Mouse (Mus musculus): ENCODE measurements around the gene Stk39.

Gene Stk39

DNA sequence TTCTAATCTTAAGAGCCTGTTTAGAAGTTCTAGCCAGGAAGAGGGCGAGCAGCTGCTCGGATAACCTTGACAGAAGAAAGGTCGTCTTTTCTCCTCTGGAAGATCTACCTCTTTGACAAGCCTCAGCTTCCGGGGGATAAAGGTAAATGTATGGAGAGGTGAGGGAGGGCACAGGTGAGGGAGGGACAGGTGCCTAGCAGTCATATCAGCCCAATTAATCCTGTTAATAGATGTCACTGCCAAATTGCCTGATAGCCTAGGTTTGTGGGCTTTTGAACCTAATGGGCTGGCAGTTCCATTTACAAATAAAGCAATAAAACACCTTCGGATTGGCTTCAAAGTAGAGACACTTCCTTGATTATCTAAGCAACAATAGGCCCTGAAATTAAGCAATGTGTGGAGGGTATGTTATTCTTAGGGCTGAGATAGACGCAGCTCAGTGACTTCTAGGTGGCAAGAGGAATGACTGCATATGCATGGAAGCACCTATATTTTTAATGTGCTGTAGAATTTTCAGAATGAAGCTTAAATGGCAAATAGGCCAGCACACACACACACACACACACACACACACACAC lies 14.5 kb downstream of the Stk39 start:
- no peak for DNase-seq

DNA sequence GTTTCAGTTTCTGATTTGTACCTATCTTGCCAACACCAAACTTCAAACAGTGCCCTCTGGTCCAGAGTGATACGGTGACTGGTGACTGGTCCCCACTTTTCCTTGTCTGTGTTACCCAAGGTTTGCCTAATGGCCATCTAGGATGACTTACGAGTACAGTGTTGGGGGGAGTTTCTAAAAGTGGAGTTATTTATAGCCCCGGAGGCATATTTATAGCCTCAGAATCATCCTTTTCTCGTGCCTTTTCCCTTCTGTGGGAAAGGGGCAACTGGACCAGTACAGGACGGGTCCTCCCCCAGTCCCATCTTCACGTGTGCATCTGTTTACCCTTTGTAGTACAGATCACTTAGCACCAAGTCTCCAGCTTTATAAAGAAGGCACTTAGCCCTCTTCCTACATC lies 15.2 kb downstream of the Stk39 start:
- no peak for DNase-seq

DNA sequence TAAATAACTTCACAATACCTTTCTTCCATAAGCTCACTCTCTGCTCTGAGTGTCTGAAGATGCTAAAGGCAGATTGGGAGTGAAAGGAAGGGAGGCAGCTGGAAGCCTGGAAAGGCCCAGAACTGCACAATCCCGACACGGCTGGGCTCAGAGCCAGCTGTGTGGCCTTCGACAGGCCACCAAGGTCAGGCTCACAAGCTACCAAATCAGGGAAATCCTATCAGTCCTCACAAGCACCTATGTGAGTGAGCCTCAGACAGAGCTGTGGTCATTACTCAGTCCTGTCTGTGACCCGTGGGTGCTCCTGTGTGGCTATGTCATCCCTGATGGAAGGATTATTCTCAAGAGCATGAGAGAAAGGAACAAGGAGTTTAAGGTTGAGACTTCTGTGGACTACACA lies 19.7 kb downstream of the Stk39 start:
- no peak for DNase-seq

DNA sequence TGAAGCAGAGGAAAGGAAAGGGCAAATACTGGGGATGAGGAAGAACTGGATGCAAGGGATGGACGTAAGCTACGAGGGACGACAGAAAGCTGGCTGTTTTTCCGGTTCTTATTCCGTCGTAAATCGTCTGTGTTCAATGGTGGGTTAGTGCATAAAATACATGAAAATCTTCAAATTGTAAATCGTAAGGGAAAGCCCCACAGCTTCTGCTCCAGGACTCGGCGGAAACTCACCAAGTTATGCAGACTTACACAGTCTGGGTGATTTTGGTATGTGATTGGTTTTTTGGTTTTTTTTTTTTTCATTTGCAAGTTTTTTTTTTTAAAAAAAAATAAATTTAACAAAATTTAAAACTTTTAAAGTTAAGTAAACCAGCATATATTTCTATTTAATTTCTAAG lies 24.0 kb downstream of the Stk39 start:
- no peak for DNase-seq

GRCm38 (mm10) chr2:68443141-68443540 lies 28.9 kb downstream of the Stk39 start:
- no peak for DNase-seq

GRCm38 (mm10) chr2:68442113-68442717 lies 29.9 kb downstream of the Stk39 start:
- peak; percentile 52 for DNase-seq

DNA sequence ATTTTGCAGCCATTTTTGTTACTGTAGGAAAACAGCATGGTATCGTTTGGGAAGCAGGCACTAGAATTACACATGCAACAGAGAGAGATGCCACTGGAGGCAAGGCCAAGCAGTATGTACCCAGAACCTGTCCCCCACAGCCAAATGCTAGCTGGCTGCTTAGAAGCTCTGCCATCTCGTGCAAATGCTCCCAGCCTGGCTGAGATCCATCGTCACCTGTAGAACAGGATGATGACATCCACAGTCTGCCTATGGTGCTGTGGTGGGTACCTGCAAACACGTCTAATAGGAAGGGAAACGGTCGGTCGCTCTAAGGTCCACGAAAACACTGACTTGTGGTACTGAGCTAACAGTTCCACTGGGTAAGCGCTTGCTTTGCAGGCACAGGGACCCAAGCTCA lies 32.5 kb downstream of the Stk39 start:
- DNase-seq: no peak

DNA sequence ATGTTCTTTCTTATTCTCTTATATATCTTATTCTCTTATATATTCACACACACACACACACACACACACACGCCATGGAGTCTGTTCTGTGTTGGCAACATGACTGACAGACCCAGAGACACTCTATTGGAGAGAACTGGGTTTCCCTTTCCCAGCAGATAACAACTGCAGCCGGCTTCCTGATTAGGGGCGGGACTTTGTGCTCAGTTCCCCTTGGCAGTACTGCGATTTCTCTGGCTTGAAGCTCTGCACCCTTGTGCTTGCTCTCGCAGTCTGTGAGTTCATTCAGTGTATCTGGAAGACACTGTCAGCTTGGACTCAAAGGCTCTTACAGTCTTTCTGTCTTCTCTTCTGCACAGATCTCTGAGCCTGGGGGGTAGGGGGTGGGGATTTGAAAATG lies 34.1 kb downstream of the Stk39 start:
- no peak for DNase-seq

GRCm38 (mm10) chr2:68437216-68437615 lies 34.9 kb downstream of the Stk39 start:
- no peak for DNase-seq

GRCm38 (mm10) chr2:68436305-68436704 lies 35.8 kb downstream of the Stk39 start:
- no peak for DNase-seq

DNA sequence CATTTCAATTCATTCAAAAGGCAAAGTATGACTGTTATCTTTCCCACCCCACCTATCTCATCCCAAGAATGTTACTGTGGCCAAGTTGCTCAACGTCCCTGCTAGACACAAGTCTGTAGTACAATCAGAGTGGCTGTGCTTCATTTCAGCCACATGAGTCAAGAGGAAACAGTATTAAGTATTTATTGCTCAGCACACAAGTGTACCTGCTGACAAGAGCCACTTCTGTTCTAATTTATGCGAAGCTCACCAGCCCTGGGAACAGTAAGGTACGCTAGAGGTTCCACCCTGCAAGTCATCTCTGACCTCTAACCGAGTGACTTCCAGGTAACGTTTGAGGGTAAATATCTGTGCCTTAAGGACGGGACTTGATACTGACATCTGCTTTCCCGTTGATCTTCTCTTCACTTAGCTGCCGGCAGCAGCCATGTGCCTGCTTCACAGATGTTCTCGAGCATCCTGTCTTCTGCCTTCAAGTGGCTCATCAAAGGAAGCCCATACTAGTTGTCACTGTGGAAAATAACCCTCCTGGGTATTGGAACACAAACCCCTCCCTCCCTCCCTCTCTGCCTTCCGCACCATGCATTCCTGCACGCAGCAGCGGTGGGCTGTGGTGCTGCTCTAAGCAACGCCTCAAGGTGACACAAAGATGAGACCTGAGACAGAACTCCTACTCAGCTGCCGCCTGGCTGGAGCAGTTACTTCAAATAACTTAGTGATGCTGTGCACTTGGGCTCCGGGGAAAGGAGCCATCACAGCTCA lies 36.4 kb downstream of the Stk39 start:
- peak; percentile 41 for DNase-seq

- DNase-seq: no peak
Observed at GRCm38 (mm10) chr2:68434997-68435396, 37.1 kb downstream of the Stk39 start.

DNA sequence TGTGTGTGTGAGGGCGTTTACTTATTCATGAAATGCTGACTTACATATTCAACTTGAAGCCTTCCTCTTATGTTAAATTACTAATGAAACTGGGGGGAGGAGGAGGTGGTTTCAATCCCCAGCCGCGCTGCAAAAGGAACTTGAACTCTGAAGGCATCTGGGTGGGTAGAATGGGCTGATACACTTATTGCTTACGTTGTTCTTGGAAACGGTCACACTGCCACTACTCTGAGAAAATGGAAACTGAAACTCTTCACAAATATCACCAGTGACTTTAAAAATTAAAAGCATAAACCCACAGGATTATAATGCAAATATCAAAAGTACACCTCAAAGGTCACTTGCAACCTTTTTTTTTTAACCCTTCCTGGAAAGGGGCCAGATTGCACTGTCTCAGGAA lies 37.5 kb downstream of the Stk39 start:
- no peak for DNase-seq

- DNase-seq: no peak
Observed at GRCm38 (mm10) chr2:68433736-68434312, 38.2 kb downstream of the Stk39 start.

- no peak for DNase-seq
Observed at GRCm38 (mm10) chr2:68432834-68433233, 39.2 kb downstream of the Stk39 start.

GRCm38 (mm10) chr2:68431024-68431962 lies 40.8 kb downstream of the Stk39 start:
- DNase-seq: no peak

GRCm38 (mm10) chr2:68430493-68430892 lies 41.6 kb downstream of the Stk39 start:
- no peak for DNase-seq

- DNase-seq: no peak
Observed at GRCm38 (mm10) chr2:68429436-68429835, 42.6 kb downstream of the Stk39 start.

GRCm38 (mm10) chr2:68426977-68427577 lies 45.0 kb downstream of the Stk39 start:
- no peak for DNase-seq

DNA sequence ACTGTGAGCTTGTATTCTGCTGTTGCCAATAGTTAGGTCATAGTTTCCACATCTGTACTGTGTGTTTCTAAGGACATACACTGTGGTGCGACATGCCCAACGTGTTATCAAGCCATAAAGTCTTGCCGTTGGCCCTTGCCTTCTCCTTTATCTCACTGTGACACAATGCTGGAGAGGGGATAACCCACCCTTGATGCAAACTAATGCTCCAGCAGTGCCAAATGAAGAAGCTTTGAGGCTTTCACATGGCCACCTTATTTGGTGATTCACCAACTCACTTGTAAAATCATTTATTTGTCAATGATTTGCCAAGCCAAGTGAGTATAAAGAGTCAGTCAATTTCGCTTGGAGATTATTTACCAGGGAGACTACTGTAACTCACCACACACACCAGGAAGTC lies 46.0 kb downstream of the Stk39 start:
- no peak for DNase-seq

GRCm38 (mm10) chr2:68421002-68421401 lies 51.1 kb downstream of the Stk39 start:
- no peak for DNase-seq

DNA sequence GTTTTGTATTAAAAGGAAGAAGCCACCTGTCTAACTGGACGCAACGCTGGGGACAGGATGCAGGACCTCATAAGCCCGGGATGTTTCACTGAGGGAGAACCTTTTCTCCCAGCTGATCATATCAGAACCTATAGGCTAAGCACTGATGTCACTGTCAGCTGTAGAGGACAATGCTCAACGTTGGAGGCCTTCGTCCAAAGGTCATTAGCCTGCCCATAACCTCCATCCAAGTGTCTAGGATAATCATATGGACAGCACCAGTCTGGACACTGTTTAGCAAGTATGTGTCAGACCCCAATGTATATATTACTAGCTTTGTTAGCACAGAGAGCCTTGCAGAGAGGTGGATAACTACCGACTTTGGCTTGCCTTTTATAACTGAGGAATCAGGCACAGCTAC lies 51.8 kb downstream of the Stk39 start:
- DNase-seq: no peak
